In genomic region chr2:130667559-130667958, GRCm38 (mm10) we compare ENCODE assay signal across 8 mouse cellular contexts. TPM values are rescaled to one million over a fixed set of nuclear protein-coding genes. Genes with fewer than 3 reads are reported as not detected.
DNase-seq lines count a peak whose midpoint lies in the region; ATAC-seq lines count a peak whose summit lies in the region.

Itpa (plus strand) TSS chr2:130667610.

- ATAC-seq in hindbrain, embryonic 15.5 days (ENCODE audit: low FRiP score, low read depth): peak; percentile 77

- peaks cover 35% of the 10 kb centered on the region for H3K79me2 ChIP-seq in macrophage (ENCODE audit: inconsistent target)

- DNase-seq in T-cell, adult 2 months (ENCODE audit: low spot score): peak; percentile 88
- DNase-seq in cerebellum, postnatal 25 days: peak; percentile 90 to 92
- peak; percentile 84 to 90 for DNase-seq in frontal cortex, postnatal 36 days (ENCODE audit: low spot score in 2 of 2)
- peak; percentile 83 to 90 for DNase-seq in left cerebral cortex, adult 18-20 months (ENCODE audit: low spot score in 2 of 2)
- DNase-seq in right cerebral cortex, adult 18-20 months: peak; percentile 92
- DNase-seq in urinary bladder, postnatal 25 days (ENCODE audit: low spot score): peak; percentile 71

- peaks cover 40% of the 10 kb centered on the region for H3K4me1 ChIP-seq in hindbrain, embryonic 15.5 days (replicated peaks)

- H3K27me3 ChIP-seq in hindbrain, embryonic 15.5 days: no peaks in the 10 kb centered on the region

- 1% methylated on average over 31 of the region's 31 CpGs for WGBS in hindbrain, embryonic 15.5 days
- WGBS in macrophage (ENCODE audit: missing documents): under 1% methylated on average over 31 of the region's 31 CpGs

- peaks cover 13% of the 10 kb centered on the region for H3K36me3 ChIP-seq in hindbrain, embryonic 15.5 days
- peaks cover 18% of the 10 kb centered on the region for H3K36me3 ChIP-seq in macrophage (ENCODE audit: inconsistent target)

- H3K9ac ChIP-seq in hindbrain, embryonic 15.5 days: peak within 1 kb of the TSS; percentile 65

- peak within 1 kb of the TSS; percentile 81 for H3K27ac ChIP-seq in hindbrain, embryonic 15.5 days (replicated peaks)
- H3K27ac ChIP-seq in macrophage: peak within 1 kb of the TSS; percentile 58

- H3K4me2 ChIP-seq in hindbrain, embryonic 15.5 days: peak within 1 kb of the TSS; percentile 60

- peak within 1 kb of the TSS; percentile 62 for H3K4me3 ChIP-seq in hindbrain, embryonic 15.5 days
- H3K4me3 ChIP-seq in macrophage (ENCODE audit: inconsistent target): peak within 1 kb of the TSS; percentile 95

- H3K9me3 ChIP-seq in hindbrain, embryonic 15.5 days: no peaks in the 10 kb centered on the region

RNA-seq across cellular contexts. Expression of gene Itpa, which starts in this region (rescaled TPM):
- 123 and 125 TPM in 2 replicates for polyA plus RNA-seq in hindbrain, embryonic 15.5 days (2015; fragmentation: Nextera tagmentation; extraction: Ambion mirVana)
- total RNA-seq in left cerebral cortex, adult 18-20 months (2021): 10 to 100 TPM; 34.9 to 38.2 TPM
- 10 to 100 TPM in 22 of 26 experiments, 1 to 10 TPM in 4; 5.3 to 25.6 (median 16.0) TPM for total RNA-seq in macrophage (2018; cell fraction: chromatin; rRNA removed)
- 10 to 100 TPM; 16.1 to 50.5 (median 32.5) TPM for total RNA-seq in macrophage (2018; cell fraction: cytosol; rRNA removed)
- total RNA-seq in macrophage (2018; cell fraction: nucleus; rRNA removed): 10 to 100 TPM in 22 of 26 experiments, 1 to 10 TPM in 4; 6.9 to 31.3 (median 15.5) TPM
- polyA plus RNA-seq in macrophage (2018): 15.9 to 46.2 TPM (median 32.9 TPM) in 3 replicates

Comparison
In these comparisons a context has a peak if more than half of its experiments do, and no peak if none do; other contexts are left out.
1. Peak in every context shown above with its lines: DNase-seq, ATAC-seq, H3K4me3 ChIP-seq and H3K27ac ChIP-seq.